Mouse (Mus musculus) cerebellum, postnatal 4 days (tissue): ENCODE data around the gene Zmat5.

Experiments
- DNase-seq, 2 experiments: peaks; one replicate each; pipeline ENCODE4 v3.0.0; 2022; ENCODE audit warnings: low spot score in 2 of 2, mixed read lengths in 1 of 2

The Zmat5 gene

DNA sequence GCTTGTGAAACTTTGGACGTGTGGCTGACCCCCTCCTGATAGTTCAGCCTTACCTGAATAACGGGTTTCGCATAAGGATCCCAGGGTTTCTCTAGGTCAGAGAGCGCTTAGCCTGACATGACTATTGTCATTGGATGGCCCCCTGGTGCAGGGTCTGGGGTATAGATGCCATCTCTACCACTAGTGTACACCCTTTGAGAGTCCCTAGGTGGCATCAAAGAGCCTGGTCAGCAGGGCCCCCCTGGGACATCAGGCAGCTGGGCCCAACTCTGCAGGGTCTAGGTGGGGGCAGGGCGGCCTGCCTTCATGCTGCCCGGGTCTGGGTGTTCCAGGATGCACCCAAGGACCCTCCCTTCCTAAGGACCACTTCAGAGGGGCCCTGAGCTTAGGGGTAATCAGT, 31.9 kb downstream of the Zmat5 start:
- no peak for DNase-seq

DNA sequence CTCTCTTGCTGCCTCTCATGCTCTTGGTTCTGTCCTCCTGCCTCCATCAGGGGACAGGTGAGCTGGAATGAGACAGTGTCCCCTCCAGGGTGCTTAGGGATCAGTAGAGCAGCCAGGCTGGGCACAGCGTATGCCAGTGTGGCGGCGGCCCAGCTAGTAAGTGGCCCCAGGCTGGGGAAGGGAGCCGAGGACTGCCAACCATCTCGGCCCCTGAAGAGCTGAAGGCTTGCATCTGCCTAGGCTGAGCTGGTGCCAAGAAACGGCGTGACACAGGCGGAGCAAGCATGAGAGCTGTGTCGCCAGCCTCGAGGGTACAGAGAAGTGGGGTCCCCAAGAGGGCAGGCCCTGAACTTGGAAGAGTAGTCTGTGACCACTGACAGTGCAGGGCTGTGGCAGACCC, 33.2 kb downstream of the Zmat5 start:
- DNase-seq: peak in 1 of 2 experiments; percentile 64

DNA sequence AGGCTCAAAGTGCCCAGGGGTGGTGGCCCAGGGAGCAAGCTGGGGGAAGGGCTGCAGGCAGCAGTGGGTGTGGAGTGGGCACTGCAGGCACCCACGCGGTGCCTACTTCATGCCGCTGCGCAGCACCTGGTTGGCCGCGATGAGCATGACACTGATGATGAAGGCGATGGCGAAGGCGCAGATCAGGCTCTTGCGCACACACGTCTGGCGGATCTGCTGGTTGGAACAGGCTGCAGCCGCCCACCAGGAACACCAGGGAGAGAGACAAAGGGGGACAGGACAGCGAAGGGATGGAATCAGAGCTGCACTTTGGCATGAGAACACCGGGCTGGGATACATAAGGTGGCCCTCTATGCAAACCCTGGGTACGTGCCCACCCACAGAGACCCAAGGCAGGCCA, 34.2 kb downstream of the Zmat5 start:
- DNase-seq: no peak

DNA sequence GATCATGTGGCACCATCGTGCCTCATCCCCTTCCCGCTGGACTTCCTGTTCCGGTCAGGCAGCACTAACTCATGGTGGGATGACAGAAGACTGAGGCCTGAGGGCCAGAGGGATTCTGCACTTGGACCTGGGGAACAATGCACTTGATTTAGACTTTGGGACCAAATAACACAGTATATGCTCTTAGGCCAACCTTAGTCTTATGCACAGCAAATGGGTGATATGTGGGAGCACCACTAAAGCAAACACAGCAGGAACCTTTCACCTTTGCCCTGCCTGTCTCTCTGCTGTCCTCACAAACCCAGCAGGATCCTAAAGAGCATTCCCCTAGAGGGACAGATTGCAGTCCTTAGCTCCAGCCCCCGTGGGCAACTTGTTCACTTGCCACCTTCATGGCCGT, 36.3 kb downstream of the Zmat5 start:
- DNase-seq: no peak

DNA sequence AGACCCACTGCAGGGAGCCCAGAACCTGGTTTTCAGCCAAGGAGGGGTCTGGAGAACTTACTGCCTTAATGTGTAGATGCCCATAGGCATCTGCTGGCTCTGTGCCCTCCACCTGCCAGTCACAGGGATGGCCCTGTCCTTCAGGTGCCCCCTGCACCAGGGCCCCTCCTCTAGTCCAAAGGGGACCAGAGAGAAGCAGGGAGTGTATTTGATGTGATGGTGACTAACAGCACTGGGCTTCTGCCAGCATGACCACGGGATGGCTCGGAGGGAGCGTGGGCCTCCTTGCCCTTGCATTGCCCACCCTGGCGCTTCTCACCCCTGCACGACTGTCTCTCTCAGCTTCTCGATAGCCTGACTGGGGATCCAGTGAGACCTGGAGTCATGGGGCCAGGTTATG, 40.2 kb downstream of the Zmat5 start:
- DNase-seq: no peak

DNA sequence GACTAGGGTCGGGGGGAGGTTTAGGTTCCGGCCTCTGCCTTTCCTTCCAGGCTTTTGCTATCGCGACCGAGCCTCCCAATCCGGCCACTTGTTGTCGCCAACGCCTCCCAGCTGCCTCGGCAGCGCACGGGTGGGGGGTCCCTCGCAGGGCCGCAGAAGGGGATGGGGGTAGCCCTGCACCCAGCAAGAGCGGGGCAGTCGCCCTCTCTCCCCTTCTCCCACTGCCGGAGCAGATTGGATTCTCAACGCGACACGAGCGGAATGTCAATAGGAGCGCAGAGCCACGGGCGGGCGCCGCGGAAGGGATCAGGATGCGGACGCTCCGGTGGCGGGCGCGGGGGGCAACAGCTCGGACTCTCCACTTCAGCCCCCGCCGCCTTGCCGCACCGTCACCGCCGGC, 41.5 kb downstream of the Zmat5 start:
- DNase-seq: no peak

DNA sequence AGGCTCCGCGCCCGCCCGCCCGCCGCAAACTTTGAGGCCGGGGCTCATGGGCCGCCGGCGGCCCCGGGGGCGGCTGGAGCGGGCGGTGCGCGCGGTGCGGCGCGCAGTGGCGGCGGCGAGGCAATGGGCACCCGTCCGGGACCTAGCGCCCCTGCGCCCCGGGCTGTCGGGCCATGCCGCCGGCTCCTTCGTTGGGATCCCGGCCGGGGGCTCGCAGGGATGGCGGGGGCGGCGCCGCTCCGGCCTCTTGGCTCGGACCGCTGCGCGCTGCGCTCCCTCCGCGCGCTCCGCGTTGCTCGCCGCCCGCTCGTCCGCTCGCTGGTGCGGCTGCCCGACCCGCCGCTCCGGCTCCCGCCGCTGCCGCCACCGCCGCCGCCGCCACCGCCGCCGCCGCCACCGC, 42.3 kb downstream of the Zmat5 start, which contains the start of gene Cabp7:
Cabp7 (minus strand) TSS at position 46 of the 400 bp plus-strand sequence.
- no peak for DNase-seq

DNA sequence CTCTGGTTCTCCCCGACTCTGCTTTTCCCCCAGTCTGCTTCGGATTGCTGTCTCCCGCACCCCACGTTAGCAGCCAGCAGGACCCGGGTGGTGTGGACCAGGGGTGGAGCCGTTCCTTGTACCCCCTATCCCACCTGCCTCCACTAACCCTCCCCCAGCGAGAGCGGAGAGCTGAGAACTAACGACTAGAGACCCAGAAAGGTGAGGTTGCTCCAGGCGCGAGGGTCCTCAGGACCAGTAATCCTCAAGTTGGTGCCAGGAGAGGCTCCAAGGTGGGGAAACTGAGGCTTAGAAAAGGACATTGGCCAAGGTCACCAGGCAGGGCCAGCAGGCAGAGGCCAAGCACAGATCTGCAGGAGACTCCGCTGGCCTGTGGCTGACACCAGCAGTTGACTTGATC, 42.8 kb downstream of the Zmat5 start:
- DNase-seq: no peak

DNA sequence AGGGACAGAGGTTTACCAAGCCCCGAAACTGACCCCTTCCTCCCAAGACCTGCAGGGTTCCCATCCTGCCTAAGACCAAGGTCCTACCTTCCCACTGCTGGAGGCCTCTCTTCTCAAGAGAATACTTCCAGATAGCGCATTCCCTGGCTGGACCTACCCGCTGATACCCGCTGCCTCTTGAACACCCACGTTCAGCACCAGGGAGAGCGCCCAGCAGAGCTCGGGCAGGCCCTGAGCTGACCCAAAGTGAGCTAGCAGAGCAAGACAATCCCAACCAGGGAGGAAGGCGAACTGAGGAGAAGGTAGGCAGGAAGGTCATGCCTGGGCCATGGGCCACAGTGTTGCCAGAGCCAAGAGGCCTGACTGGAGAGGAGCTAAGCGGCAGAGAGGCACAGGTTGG, 45.8 kb downstream of the Zmat5 start:
- no peak for DNase-seq

DNA sequence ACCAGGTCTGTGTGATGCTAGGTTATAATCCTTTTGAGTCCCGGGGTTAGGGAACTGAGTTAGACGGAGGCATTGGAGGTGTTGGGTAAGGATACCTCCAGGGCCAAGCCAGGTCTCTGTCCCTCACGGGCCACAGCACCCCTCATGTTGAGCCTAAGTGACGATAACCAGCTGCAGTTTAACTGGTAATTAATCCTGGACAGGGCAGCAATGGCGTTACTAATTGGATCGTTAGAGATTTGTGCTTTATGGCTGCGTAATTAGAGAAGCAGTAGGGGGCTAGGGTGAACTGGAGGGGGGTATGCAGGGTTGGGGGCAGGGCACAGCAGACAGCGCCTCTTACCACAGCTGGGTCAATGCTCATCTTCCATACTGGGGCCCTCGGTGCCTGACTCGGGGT, 48.4 kb downstream of the Zmat5 start:
- DNase-seq: no peak

DNA sequence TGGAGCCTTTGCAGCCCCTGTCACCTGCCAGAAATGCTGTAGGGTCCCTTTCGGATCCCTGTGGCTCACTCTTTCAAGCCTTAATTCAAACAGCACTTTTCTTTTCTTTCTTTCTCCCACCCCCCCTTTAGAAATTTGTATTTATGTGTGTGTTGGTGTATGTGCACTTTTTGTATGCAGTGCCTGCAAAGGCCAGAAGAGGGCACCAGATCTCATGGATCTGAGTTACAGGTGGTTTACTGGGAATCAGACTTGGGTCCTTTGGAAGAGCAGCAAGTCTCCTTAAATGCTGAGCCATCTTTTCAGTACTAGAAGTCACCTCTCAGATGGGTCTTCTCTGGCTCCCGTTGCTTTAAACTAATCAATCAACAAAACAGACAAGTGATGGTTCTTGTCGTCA, 49.6 kb downstream of the Zmat5 start:
- DNase-seq: no peak

DNA sequence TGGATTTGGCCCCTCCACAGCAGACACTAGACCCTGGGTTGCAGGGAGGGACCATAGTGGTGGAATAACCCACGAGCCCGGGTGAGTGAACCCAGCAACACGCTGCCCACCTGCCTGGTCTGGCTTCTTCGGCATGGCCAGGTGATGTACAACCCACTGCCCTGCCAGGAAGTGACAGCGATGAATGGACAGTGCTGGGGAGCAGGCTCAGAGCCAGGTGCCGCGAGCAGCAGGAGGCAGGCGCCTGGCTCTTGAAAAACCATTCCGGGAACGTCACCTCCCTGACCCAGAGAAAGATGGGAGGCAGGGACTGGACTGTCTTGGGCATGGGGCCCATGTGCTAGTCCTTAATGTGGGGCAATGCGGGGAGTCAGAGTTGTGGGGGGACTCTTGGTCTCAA, 50.4 kb downstream of the Zmat5 start:
- DNase-seq: no peak

DNA sequence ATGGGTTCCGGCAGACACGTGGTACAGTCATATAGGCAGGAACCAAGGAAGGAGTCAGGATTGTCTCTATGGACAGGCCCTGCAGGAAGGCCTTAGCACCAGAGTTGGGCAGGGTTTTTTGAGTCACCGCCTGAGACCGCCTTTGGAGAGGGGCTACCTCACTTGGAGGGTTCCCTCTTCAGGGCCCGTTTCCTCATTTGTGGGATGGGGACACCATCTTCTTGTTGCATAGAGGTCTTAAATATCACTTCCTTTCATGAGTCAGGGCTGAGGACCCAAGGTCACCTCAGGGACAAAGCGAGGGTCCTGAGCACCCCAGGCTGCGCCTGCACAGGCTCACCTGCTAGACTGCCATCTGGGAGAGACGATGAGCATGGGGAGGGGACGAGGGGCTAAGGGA, 52.0 kb downstream of the Zmat5 start:
- DNase-seq: no peak

DNA sequence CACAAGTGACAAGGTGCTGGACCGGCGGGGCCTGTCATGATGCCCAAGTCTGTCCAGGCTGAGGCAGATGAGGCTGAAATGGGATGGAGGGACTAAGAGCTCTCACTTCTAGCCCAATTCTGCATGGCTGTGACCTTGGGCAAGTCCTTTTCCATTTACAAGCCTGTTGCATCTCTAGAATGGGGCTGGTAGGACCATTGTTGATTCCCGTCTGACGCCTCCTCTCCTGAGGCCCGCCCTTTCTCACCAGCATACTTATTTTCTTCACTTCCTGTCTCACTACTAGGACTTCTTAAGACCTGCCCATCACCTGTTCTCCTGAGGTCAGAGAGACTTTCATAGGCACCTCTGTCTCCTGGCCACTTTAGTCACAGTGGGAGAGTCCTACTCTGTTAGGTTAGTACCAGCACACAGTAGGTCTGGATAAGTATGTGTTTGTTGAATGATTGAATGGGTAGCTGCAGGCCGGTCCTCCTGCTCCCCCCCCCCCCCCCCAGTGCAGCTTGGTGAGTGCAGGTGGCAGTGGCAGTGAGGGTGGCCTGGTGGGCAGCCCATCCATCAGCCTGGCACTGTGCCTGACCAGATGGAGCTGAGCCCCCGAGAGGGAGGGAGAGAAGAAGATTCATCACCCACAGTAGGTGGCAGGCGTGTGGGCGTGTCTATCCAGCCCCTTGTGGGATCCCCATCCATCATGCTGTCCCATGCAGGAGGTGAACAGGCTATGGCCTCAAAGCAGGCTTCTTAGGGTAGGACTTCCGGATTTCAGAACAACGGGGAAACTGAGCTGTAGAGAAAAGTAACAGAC, 52.7 kb downstream of the Zmat5 start:
- DNase-seq: no peak

DNA sequence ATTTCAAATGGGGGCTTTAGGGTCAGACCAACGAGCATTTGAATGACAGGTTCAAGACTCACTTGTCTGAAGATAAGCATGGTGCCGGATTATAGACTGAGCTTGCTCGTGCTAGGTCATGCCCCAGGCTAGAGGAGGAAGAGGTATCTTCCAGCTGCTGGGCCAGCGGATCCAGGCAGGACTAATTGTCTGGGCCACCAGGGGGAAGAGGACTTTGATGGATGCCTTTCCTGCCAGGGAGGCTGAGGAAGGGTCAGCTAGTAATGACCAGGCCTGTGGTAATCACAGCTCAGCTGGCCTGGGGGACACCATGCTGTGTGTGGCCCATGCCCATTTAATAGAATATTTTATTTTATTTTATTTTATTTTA, 53.3 kb downstream of the Zmat5 start:
- no peak for DNase-seq

DNA sequence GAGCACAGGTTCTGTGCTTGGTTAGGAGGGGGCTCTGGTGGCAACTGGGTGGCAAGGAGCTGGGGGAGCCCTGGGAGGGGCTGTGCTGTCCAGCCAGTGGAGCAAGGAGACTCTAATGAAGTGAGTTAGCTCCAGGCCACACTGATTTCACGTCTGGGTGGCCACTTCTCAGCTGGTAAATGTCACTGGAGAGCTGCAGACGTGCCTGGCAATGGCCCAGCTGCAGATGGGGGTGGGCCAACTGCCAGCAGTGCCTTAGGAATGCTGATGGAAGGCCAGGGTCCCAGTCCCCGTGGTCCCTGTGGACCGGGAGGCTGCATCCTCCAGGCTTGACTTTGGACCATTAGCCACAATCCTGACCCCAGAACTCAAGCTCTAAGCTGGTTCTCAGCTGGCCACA, 56.0 kb downstream of the Zmat5 start:
- DNase-seq: peak in 1 of 2 experiments; percentile 48

DNA sequence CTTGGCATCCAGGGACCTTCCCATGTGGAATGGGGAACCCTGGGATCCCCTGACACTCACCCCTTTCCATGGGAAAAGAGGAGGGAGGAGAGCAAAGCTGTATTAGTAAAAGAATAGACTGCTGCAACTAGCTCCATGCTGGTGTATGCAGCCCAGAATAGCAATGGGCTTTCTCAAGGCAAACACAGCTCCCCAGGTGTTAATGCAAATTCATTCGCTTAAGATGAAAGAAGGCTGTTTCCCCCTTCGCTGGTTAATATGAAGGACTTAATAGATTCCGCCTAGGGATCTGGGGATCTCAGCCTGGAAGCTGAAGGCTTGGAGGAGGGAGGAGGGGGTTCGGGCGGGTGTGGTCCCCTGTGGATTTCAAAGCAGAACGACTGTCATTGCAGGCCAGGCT, 57.5 kb downstream of the Zmat5 start:
- DNase-seq: no peak

DNA sequence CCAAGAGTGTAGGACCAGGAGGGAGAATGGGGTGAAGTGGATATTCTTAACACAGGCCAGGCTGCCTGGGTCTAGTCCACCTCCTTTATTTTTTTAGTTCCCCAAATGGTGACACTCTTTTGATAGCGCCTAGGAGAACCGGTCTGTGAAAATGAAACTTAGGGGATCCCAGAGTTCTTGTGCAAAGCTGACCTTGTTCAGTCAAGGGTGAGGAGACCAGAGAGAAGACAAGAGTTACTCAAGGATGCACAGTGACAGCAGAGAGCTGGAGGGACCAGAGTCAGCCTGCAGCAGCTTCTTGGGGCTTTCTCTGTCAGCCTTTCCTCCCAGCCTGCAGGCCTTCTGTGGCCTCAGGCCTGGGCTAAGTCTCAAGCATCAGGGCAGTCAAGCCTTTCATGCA, 58.0 kb downstream of the Zmat5 start:
- no peak for DNase-seq

DNA sequence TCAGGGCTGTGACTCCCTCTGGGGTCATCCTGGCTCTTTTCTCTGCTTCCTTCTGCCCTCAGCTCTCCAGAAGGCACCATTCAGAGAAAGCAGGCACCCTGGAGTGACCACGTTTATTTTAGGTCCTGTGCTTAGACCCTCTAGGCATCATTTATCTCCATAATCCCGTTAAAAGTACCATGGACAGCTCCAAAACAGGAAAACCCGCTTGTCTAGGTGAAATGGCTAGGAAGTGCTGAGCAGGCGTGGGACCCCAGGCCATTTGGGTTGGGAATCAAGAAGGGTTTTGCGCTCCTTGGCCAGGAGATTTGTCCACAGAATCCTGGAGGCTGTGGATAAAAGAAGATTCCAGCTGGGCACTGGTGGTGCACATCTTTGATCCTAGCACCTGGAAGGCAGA, 59.2 kb downstream of the Zmat5 start:
- no peak for DNase-seq

DNA sequence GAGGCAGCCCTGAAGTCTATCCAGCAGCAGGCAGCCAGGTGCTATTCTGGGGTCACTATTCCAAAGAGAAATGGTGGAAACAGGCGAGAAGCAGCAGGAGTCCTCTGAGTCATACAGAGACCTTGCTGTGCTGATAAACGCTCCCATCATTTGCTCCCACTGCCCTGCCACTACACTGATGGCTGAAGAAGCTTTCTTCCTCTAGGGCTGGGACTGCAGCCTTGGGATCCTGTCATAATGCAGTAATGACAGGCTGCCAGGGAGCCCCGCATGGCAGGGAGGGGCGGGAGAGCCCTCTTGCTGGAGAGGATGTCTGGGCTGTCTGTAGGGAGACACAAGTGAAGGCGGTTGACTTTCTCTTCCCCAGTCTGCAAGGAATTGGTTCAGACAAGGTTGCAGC, 60.0 kb downstream of the Zmat5 start:
- no peak for DNase-seq

DNA sequence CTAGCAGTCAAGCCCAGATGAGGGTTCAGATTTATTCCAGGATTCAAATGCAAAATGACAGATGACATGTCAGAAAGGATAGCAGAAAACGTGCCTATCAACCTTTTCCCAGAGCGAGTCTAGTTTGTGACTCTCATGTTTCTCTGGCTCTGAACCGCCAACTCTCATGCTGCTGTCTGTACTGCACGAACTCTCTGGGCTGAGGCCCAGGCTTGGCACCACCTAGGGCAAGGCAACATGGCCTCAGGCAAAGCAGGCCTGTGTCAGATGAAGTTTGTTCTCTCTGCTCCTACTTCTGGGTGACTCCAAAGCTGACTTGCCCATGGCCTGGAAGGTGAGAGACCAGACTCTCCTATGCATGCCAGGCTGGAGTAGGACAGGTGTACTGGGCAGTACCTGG, 63.9 kb downstream of the Zmat5 start:
- DNase-seq: no peak

DNA sequence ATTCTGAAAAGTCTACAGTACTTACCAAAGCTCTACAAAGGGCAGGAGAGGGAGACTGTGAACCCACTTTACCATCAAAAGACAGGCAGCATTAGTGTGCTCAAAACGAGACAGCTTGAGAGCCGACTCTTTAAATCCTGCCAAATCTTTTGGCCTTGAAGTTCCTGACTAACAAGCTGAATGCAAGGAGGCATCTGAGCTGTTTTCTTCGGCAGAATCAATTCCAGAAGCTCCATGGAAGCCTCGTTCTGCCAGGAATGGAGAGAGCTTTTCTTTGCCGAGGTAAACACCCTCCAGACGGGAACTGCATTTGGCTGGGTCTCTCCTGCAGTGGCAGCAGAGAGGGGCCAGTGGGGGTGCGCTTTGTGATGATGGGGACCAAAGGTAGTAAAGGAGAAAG, 64.8 kb downstream of the Zmat5 start:
- DNase-seq: no peak

DNA sequence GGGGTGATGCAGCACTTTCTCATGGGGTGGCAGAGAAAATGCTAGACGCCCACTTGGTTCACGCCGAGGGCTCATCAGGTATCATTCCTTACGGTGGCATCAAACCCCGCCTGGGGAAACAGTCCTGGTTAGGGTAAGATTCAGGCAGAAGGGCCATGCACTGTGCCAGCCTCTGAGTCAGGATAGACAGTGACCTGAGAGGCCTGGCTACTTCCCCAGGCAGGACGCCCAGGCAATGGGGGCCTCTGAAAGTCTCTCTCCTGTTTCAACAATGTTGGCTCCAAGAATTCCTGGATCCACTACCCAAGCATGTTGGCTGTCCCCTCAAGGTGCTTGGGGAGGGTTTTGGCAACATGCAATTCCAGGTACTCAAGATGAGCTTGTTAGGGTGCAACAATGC, 65.4 kb downstream of the Zmat5 start:
- DNase-seq: no peak

DNA sequence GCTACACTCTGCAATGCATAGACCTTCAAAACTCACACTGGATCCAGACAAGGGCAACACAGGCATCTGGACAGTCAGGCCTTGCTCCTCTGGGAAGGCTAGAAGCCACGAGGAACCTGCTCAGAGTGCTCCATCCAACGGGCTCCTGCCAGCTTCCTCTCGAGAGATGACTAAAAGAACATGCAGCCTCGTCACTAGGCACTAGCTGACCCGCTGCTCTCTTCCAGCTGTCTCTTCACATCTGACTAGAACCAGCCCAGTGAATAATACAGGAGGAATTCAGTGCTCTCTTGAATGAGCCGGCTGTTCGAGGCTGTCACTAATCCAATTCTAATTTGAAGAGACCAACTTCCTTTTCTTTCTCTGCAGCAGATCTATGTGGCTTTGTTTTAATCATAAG, 67.3 kb downstream of the Zmat5 start:
- no peak for DNase-seq
